Mouse (Mus musculus): ENCODE data around the gene Foxq1. TPM values are rescaled to one million over a fixed set of nuclear protein-coding genes. Genes with fewer than 3 reads are reported as not detected.

Gene Foxq1
- not detected in 2 replicates for total RNA-seq (2017)

GRCm38 (mm10) chr13:31555834-31556233 lies at the start of gene Foxq1:
TSS of gene Foxq1 (plus strand) at chr13:31556134.
- no peak for ATAC-seq (replicated peaks; ENCODE audit: low read depth, poor library complexity, severe bottlenecking)

GRCm38 (mm10) chr13:31506494-31507167 lies 49.3 kb upstream of the Foxq1 start:
- ATAC-seq (replicated peaks; ENCODE audit: low read depth, poor library complexity, severe bottlenecking): peak; percentile 58

- ATAC-seq (replicated peaks; ENCODE audit: low read depth, poor library complexity, severe bottlenecking): no peak
Measured at GRCm38 (mm10) chr13:31515261-31515660, 40.7 kb upstream of the Foxq1 start.

GRCm38 (mm10) chr13:31518411-31518886 lies 37.5 kb upstream of the Foxq1 start:
- ATAC-seq (replicated peaks; ENCODE audit: low read depth, poor library complexity, severe bottlenecking): no peak

- ATAC-seq (replicated peaks; ENCODE audit: low read depth, poor library complexity, severe bottlenecking): no peak
Measured at GRCm38 (mm10) chr13:31518971-31519370, 37.0 kb upstream of the Foxq1 start.

GRCm38 (mm10) chr13:31524976-31525375 lies 31.0 kb upstream of the Foxq1 start:
- ATAC-seq (replicated peaks; ENCODE audit: low read depth, poor library complexity, severe bottlenecking): no peak

- ATAC-seq (replicated peaks; ENCODE audit: low read depth, poor library complexity, severe bottlenecking): no peak
Measured at GRCm38 (mm10) chr13:31531186-31531585, 24.7 kb upstream of the Foxq1 start.

- ATAC-seq (replicated peaks; ENCODE audit: low read depth, poor library complexity, severe bottlenecking): no peak
Measured at GRCm38 (mm10) chr13:31531651-31532061, 24.3 kb upstream of the Foxq1 start.

- no peak for ATAC-seq (replicated peaks; ENCODE audit: low read depth, poor library complexity, severe bottlenecking)
Measured at GRCm38 (mm10) chr13:31534726-31535125, 21.2 kb upstream of the Foxq1 start.

GRCm38 (mm10) chr13:31543021-31543420 lies 12.9 kb upstream of the Foxq1 start:
- ATAC-seq (replicated peaks; ENCODE audit: low read depth, poor library complexity, severe bottlenecking): no peak

- no peak for ATAC-seq (replicated peaks; ENCODE audit: low read depth, poor library complexity, severe bottlenecking)
Measured at GRCm38 (mm10) chr13:31546784-31547183, 9.2 kb upstream of the Foxq1 start.

GRCm38 (mm10) chr13:31547204-31547603 lies 8.7 kb upstream of the Foxq1 start:
- no peak for ATAC-seq (replicated peaks; ENCODE audit: low read depth, poor library complexity, severe bottlenecking)

GRCm38 (mm10) chr13:31547610-31548009 lies 8.3 kb upstream of the Foxq1 start:
- ATAC-seq (replicated peaks; ENCODE audit: low read depth, poor library complexity, severe bottlenecking): no peak

GRCm38 (mm10) chr13:31556964-31557767 lies 1.2 kb downstream of the Foxq1 start:
- ATAC-seq (replicated peaks; ENCODE audit: low read depth, poor library complexity, severe bottlenecking): peak; percentile 12

GRCm38 (mm10) chr13:31557768-31558520 lies 2.0 kb downstream of the Foxq1 start:
- ATAC-seq (replicated peaks; ENCODE audit: low read depth, poor library complexity, severe bottlenecking): 0 out of 2 replicates have a peak, but pooled peaks have one; percentile 19

- peak; percentile 71 for ATAC-seq (replicated peaks; ENCODE audit: low read depth, poor library complexity, severe bottlenecking)
Measured at GRCm38 (mm10) chr13:31558521-31559418, 2.8 kb downstream of the Foxq1 start, which contains the start of gene A530084C06Rik. TSS of gene A530084C06Rik (minus strand) at chr13:31559333.

- peak; percentile 61 for ATAC-seq (replicated peaks; ENCODE audit: low read depth, poor library complexity, severe bottlenecking)
Measured at GRCm38 (mm10) chr13:31559419-31560144, 3.6 kb downstream of the Foxq1 start.

- no peak for ATAC-seq (replicated peaks; ENCODE audit: low read depth, poor library complexity, severe bottlenecking)
Measured at GRCm38 (mm10) chr13:31564394-31564793, 8.5 kb downstream of the Foxq1 start.

- ATAC-seq (replicated peaks; ENCODE audit: low read depth, poor library complexity, severe bottlenecking): no peak
Measured at GRCm38 (mm10) chr13:31567099-31567498, 11.2 kb downstream of the Foxq1 start.
